Mouse (Mus musculus): ENCODE results near the gene Chrm3.

The Chrm3 gene

GRCm38 (mm10) chr13:9993571-9993970, 367.1 kb downstream of the Chrm3 start:
- no peak for DNase-seq (ENCODE audit: low read depth, low spot score)

DNA sequence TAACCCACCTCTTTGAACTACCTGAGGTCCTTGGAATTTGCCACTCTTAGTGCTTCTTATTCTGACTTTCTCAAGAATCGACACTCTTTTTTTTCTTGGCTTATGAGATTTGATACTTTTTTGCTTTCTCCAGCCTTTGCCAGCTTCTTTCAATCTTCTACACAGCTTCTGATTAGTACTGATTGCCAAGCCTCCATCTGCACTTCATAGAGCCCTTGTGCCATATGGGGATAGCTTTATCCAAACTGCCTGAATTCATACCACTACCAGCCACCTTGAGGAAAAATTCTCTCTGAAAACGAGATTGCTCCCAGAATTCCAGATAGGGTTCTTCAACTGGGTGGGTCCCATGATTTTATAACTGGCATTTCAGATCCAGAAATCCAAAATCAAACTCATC, 368.0 kb downstream of the Chrm3 start:
- DNase-seq (ENCODE audit: low read depth, low spot score), result no peak

DNA sequence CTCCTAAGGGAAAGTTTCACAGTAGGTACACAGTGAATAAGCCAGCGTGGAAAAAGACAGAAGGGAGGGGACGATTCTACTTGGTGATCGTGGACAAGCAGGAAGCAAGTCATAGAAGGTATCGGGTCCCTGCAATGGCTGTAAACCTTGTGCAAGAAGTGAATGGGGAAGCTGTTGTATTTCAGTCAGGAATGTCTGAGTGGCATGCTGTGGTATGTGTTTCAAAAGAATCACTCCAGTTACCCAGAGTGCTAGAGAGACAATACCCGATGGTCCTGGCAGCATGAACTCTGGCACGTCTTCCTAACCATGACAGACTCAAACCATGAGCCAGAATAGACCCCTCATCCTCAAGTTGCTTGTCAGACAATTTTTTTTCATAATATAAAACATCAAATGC, 375.0 kb downstream of the Chrm3 start:
- no peak for DNase-seq (ENCODE audit: low read depth, low spot score)

- DNase-seq (ENCODE audit: low read depth, low spot score), result no peak
These were observed 377.4 kb downstream of the Chrm3 start for GRCm38 (mm10) chr13:9983293-9983692.

DNA sequence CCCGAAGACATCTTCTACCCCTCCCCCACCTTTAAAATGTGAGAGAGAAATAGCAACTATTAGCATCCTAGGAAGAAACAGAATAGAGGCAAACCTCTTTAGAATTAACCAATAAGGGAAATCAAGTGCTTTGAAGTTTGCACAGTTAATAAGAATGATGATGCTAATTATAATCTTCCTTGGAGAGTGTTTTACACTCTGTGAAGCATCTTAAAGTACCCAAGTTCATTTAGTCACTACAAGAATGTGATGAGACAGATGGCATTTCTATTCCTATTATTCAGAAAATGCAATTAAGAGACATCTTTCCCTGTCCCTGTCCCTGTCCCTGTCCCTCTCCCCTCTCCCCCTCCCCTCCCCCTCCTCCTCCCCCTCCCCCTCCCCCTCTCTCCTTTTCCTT, 382.9 kb downstream of the Chrm3 start:
- no peak for DNase-seq (ENCODE audit: low read depth, low spot score)

DNA sequence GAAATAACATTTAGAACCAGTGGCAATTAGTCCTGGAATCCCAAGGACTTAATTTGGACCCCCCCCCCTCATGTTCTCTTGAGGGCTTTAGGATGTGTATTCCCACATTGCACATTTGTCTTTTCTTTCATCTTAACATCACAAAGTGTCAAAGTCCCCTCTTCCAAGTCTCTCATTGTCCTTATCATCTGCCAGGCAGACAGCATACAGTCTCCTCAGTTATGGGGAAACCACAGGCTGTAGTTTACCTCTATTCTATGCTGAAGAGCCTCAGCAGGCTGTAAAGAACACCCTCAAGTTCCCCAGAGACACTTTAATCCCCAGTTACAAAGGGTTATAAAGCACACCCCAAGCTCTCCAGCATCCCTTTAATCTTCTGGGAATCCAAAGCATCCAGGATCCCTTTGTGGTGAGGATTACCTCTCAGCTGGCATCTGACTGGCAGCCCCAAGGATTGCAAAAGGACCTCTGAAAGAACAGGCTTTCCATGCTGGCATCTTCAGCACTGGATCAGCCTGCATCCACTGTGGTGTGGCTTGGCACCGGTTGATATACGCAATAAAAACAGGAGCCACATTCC, 386.8 kb downstream of the Chrm3 start:
- no peak for DNase-seq (ENCODE audit: low read depth, low spot score)

DNA sequence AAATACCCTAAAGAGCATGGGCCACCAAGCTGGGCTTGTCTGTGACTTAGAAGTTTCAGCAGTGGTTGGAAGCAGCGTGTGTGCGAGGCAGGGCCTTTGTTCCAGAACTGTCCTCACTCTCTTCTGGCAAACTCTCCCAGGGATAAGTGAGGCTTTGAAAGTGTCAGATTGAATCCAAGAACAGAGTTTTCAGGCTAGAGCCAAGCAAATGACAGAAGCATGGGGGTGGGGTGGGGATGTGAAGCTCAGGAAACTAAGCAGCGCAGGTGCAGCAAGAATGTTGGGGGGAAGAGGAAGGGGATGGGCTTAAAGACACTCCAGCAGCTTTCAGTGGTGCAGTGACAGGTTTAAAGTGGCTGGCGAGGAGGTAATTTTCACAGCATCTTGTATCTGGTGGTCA, 388.8 kb downstream of the Chrm3 start:
- DNase-seq (ENCODE audit: low read depth, low spot score), result no peak

GRCm38 (mm10) chr13:9952619-9953018, 408.0 kb downstream of the Chrm3 start:
- no peak for DNase-seq (ENCODE audit: low read depth, low spot score)

- no peak for DNase-seq (ENCODE audit: low read depth, low spot score)
These were observed 409.3 kb downstream of the Chrm3 start for GRCm38 (mm10) chr13:9951376-9951775.

GRCm38 (mm10) chr13:9949091-9949490, 411.6 kb downstream of the Chrm3 start:
- no peak for DNase-seq (ENCODE audit: low read depth, low spot score)

- no peak for DNase-seq (ENCODE audit: low read depth, low spot score)
These were observed 420.5 kb downstream of the Chrm3 start for GRCm38 (mm10) chr13:9940186-9940585.

- DNase-seq (ENCODE audit: low read depth, low spot score), result no peak
These were observed 421.7 kb downstream of the Chrm3 start for GRCm38 (mm10) chr13:9938798-9939485.

GRCm38 (mm10) chr13:9932714-9933113, 427.9 kb downstream of the Chrm3 start:
- no peak for DNase-seq (ENCODE audit: low read depth, low spot score)

DNA sequence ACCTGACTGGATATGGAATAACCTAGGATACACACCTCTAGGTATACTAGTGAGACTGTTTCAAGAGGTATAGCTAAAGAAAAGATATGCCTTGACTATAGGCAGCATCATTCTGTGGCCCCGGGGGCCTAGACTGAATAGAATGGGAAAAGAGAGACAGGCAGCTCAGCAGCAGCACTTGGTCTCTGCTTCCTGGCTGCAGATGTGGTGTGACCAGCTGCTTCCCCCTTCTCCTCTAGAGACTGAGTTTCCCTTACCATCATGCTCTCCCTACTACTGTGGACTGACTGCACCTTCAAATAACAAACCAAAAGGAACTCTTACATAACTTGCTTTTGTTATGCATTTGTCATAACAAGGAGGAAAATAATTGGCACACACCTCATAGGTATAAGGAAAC, 430.0 kb downstream of the Chrm3 start:
- DNase-seq (ENCODE audit: low read depth, low spot score), result no peak

DNA sequence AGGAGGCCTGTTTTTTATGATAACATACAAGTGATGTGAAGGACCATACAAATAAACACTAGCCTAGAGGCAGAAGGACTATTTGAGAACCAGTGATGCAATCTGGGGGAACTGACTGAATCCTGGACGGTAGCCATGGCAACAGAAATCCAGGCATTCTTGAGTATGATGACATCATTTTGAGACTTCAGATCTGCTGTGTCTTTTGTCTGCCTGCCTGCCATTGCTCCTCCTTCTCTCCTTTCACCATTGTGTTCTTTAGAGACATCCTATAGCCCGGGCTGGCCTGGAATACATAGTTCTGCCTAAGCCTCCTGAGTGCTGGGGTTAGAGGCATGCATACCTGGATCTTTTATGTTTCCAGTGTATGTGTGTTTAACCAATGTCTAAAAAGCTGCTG, 430.7 kb downstream of the Chrm3 start:
- DNase-seq (ENCODE audit: low read depth, low spot score), result peak; percentile 66

DNA sequence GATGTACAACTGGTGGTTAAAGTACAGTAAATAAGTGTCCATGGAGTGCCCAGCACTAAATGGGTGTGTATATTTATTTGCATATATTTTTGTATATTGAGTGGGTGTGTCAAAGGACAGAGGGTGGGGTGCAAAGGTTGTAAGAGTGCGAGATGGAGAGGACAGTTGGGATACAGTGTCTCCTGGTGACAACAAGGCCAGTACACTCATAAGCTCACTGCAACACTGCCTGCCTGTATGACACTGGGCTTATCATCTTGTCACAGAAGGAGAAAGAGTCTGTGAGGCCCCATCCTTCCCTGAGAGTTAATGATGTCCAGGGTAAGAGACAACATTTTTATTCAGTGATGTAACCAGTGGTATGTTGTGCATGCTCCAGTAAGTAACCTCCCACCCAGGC, 439.5 kb downstream of the Chrm3 start:
- no peak for DNase-seq (ENCODE audit: low read depth, low spot score)

- no peak for DNase-seq (ENCODE audit: low read depth, low spot score)
These were observed 447.9 kb downstream of the Chrm3 start for GRCm38 (mm10) chr13:9912697-9913096.

DNA sequence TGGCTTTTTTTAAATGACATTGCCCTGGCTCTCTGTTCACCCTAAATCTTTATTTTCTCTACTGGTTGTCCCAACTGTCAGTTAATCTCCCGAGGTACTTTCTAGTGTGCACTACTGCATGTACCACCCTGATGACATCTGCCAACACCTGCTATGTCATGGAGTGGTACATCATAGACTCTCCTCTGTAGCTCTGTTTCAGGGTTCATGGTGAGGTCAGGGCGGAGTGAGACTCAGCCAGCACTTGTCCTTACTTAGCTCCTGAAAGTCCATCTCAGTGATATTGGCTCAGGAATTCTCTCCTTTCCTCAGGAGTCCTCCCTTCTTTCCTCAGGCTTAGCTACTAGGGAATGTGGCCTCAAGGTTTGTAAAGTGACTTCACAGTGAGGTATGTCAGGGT, 451.9 kb downstream of the Chrm3 start:
- DNase-seq (ENCODE audit: low read depth, low spot score), result no peak

DNA sequence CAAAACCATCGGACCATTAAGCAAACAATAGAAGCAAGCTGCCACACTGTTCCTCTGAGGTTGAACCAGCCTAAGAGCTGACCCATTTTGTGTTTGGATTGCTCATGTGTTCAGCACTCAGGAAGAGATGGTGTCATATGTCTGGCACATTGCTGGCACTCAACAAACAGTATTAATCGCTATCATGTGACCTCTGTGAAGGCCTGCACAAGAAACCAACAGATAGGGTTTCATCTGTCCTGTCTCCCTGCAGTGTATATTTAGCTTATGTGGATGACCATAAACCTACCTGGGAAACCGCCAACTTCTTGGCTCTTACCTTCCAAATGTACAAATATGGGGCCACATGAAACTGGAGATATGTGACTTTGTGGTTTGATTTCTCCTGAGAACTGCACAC, 453.4 kb downstream of the Chrm3 start:
- DNase-seq (ENCODE audit: low read depth, low spot score), result peak; percentile 25

DNA sequence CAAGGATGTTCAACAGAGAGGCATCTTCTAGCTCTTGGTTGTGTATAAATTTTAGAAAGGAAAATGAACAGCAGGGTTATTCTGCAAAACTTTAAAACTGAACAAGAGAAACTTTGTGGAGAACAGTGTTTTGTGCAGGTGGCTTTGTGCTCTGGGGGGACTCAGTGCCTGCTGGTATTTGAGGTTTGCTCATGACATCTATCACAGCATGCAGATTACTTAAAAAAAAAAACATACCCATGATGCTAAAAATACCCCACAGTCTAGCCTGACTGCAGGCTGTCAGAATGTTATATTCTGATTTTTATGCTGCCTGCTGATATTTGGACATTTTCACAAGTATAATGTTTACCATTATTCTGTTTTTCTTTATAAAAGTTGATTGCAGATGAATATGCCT, 456.2 kb downstream of the Chrm3 start:
- no peak for DNase-seq (ENCODE audit: low read depth, low spot score)

DNA sequence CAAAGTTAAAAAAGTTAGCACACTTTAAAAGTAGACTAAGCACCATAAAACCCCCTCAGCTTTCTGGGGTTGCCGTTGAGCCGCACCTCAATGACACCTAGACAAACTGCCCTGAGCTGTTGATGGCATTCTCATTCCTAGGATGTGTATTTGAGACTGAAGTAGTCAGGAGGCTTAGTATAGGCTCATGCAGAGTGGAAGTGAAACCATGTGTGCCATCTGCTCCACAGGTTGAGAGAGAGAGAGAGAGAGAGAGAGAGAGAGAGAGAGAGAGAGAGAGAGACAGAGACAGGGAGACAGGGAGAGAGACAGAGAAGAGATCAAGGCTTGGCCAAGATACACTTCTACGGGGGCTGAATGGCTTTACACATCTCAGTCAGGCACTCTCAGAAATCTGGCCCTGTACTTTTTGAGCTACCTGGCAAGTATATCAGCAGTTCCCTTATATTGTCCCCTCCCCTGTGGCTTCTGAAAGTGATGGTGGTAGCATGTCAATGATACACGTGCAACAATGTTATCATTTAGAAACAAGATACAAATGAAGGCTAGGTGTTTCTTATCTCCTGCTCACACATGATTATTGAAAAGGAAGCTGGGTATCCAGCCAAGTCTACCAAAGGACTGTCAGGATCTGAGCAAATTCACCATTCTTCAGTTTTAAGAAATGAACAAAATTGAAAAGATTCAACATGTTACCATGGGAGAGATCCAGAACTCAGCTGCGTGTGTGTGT, 459.8 kb downstream of the Chrm3 start:
- DNase-seq (ENCODE audit: low read depth, low spot score), result no peak

GRCm38 (mm10) chr13:9898664-9899369, 461.8 kb downstream of the Chrm3 start:
- DNase-seq (ENCODE audit: low read depth, low spot score), result no peak
